Mouse (Mus musculus) forebrain, embryonic 11.5 days (tissue): ENCODE data around the gene Ehbp1. TPM values are rescaled to one million over a fixed set of nuclear protein-coding genes. Genes with fewer than 3 reads are reported as not detected.
A peak's percentile ranks its signal among the peaks of the same experiment; 100 is the strongest.

ENCODE experiments used
- ATAC-seq: fragments of 200-750 bp; cut with Nextera tagmentation; replicated peaks from 2 replicates; pipeline ENCODE4 v1.8.0; 2017; ENCODE audit warnings: moderate TSS enrichment; ENCODE audit not compliant: low FRiP score
- DNase-seq: peaks from one replicate; pipeline ENCODE4 v3.0.0-alpha.2; 2017; ENCODE audit warnings: low spot score
- H3K27ac ChIP-seq: fragments of 300-500 bp; sonication (generic); 2 replicates; pipeline ENCODE4 v1.5.1; 2014; ENCODE audit warnings: low read depth, low read length
- H3K27me3 ChIP-seq: fragments of 300-500 bp; sonication (generic); 2 replicates; pipeline ENCODE4 v1.6.1; 2014; ENCODE audit warnings: mild to moderate bottlenecking, low read length, mixed read lengths; ENCODE audit not compliant: control insufficient read depth, insufficient read depth
- H3K36me3 ChIP-seq: fragments of 300-500 bp; sonication (generic); 2 replicates; pipeline ENCODE4 v1.6.1; 2014; ENCODE audit warnings: mild to moderate bottlenecking, low read length, moderate library complexity, mixed read lengths; ENCODE audit not compliant: control insufficient read depth, insufficient read depth
- H3K4me1 ChIP-seq: fragments of 300-500 bp; sonication (generic); replicated peaks from 2 replicates; pipeline ENCODE4 v1.6.1; 2014; ENCODE audit warnings: low read length, mixed read lengths; ENCODE audit not compliant: control insufficient read depth, insufficient read depth
- H3K4me2 ChIP-seq: fragments of 300-500 bp; sonication (generic); 2 replicates; pipeline ENCODE4 v1.6.1; 2014; ENCODE audit warnings: low read depth, mild to moderate bottlenecking, low read length, moderate library complexity, mixed read lengths; ENCODE audit not compliant: severe bottlenecking
- H3K4me3 ChIP-seq: fragments of 300-500 bp; sonication (generic); 2 replicates; pipeline ENCODE4 v1.5.1; 2014; ENCODE audit warnings: low read depth, low read length
- H3K9ac ChIP-seq: fragments of 300-500 bp; sonication (generic); 2 replicates; pipeline ENCODE4 v1.6.1; 2014; ENCODE audit warnings: low read length
- H3K9me3 ChIP-seq: fragments of 300-500 bp; sonication (generic); 2 replicates; pipeline ENCODE4 v1.6.1; 2016; ENCODE audit warnings: low read length, mixed read lengths; ENCODE audit not compliant: control insufficient read depth
- WGBS: fragments of 180-500 bp; shearing (Covaris S2); extraction: QIAGEN DNeasy Blood & Tissue Kit; methylation state at CpG from one replicate; pipeline ENCODE4 v1.1.7; 2014; 5-methylcytosine and 5-hydroxymethylcytosine counted together
- polyA plus RNA-seq: library from polyadenylated mRNA; unstranded; fragments of >200 nt; fragmentation: Nextera tagmentation; extraction: Ambion mirVana; gene quantifications from 2 replicates; pipeline ENCODE4 v1.2.1, GENCODE M21; 2014

Gene Ehbp1
- polyA plus RNA-seq, 1 experiment from 2014 or later = 14.7 TPM

DNA sequence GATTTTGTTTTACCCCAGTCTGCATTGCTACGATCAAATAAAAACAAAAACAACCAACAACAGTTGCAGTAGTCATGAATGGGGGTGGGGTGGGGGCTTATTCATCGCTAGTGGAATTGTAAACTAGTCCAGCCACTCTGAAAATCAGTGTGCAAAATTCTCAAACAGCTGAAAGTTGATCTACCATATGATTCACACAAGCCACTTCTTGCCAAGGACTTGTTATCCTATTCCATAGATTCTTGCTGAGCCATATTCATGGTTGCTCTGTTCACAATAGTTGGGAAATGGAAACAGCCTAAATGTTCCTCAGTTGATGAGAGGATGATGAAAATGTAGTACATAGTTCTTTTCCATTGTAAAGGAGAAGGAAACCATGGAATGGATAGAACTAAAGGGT, 24.4 kb upstream of the Ehbp1 start:
- WGBS = 92% methylated on average over 2 of the region's 2 CpGs
- Histone ChIP-seq H3K9me3 (no peaks in the 10 kb centered on the region), H3K27ac (no peak overlapping the region), H3K4me3 (no peak overlapping the region), H3K4me1 (no peaks in the 10 kb centered on the region), H3K36me3 (no peaks in the 10 kb centered on the region), H3K27me3 (no peaks in the 10 kb centered on the region), H3K4me2 (no peak overlapping the region), H3K9ac (no peak overlapping the region)
- ATAC-seq (no peak), DNase-seq (no peak)

DNA sequence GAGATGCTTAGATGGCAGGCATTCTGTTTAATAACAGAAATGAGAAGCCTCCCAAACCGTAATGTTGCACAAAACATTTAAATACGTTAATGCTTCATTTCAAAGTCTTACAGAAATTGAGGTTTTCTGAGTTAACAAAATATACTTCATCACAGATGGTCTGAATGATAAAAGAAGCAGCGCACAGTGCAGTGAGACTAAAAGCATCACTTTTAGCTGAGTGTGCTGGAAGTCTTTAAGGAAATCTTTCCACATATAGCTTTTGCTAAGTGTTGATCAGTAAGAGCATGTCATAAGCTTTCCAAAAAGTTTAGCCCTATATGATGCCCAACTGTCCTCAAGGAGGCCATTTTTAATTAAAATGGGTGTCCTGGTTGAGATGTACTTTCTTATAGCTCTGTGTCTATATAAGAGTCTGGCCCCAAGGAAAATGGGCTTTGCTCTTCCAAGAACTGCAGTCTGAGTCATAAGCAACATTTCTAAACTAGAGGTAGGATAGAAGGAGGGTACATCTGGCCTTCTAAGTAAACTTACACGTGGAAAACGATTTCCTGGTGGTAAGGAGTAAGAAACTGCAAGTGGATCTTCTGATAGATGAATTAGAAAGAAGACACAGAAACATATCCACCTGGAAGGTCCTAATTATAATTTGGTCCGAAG, 12.0 kb upstream of the Ehbp1 start:
- 88% methylated on average over 6 of the region's 6 CpGs for WGBS
- Histone ChIP-seq H3K4me1 (no peaks in the 10 kb centered on the region), H3K27ac (no peak overlapping the region), H3K9me3 (no peaks in the 10 kb centered on the region), H3K36me3 (no peaks in the 10 kb centered on the region), H3K4me3 (no peak overlapping the region), H3K9ac (no peak overlapping the region), H3K27me3 (no peaks in the 10 kb centered on the region), H3K4me2 (no peak overlapping the region)
- no peak for ATAC-seq
- DNase-seq = no peak

DNA sequence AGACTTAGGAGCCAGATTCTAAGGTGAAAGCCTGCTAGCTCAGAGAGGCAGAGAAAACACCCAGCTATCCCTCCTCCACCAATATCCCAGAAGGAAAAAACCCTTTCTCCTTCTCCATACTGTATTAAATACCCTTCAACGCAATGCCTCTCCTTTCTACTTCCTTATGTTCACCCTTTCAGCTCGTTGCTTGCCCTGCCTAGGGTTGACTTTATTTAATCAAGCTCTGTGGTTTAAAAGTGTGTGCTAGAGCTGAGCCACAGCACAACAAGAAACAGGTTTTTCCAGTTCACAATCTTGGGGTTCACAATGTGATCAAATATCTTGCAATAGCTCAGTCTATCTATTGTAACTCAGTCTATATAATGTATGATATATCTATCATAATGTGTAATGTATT, 7.9 kb upstream of the Ehbp1 start:
- no peak overlapping the region for H3K4me3 ChIP-seq
- H3K9me3 ChIP-seq = no peaks in the 10 kb centered on the region
- H3K4me2 ChIP-seq = no peak overlapping the region
- DNase-seq = no peak
- H3K36me3 ChIP-seq = no peaks in the 10 kb centered on the region
- H3K9ac ChIP-seq = no peak overlapping the region
- H3K27ac ChIP-seq = no peak overlapping the region
- H3K4me1 ChIP-seq = peaks cover 3% of the 10 kb centered on the region; the same call in 1 of the 2 replicates
- H3K27me3 ChIP-seq = no peaks in the 10 kb centered on the region
- ATAC-seq = no peak
- 85% methylated on average over 2 of the region's 2 CpGs for WGBS

GRCm38 (mm10) chr11:22348536-22348910, 6.4 kb upstream of the Ehbp1 start:
- ATAC-seq = peak; percentile 99
- Histone ChIP-seq H3K4me2 (no peak overlapping the region), H3K4me3 (no peak overlapping the region), H3K9ac (no peak overlapping the region), H3K27ac (peak overlapping the region; percentile 71; the same call in 1 of the 2 replicates), H3K36me3 (no peaks in the 10 kb centered on the region), H3K9me3 (no peaks in the 10 kb centered on the region), H3K27me3 (no peaks in the 10 kb centered on the region), H3K4me1 (peaks cover 3% of the 10 kb centered on the region; the same call in 1 of the 2 replicates)
- WGBS = 0% methylated on average over 1 of the region's 1 CpGs
- DNase-seq = peak; percentile 86

DNA sequence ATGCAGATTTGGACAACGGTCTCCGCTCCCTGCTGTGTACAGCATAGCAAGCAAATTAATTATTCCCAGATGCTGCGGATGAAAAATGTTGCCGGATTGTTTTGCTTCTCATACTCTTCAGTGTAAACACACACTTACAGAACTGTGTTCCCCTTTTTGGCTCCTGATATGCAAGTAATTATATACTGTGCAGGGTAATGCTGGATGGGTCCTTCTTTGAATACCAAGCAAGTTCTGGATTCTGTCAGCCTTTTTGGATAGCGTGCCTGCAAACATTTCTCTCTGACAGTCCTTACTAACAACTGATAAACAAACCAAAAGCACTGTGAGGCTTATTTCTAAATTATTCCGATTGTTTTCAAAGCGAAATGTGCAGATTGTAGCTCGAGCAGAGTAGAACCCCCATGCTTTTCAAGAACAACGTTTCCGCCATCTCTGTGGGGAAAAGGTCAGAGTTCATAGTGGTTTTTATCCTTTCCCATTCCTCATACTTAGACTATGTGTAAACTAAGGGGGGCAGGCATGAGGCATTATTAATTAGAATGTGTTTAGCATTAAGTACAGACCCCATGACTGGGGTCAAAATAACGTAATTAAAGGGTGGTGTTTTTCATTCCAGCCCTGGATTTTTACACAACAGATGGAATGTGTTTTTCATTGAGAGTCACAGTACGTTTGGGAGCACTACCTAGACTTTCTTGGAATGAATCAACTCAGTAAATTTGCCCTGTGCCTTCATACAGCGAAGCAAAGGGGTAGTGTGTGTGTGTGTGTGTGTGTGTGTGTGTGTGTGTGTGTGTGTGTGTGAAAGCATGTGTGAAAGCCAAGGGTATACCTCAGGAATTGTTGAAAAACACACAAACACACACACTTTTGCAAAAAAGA, 5.8 kb upstream of the Ehbp1 start:
- H3K4me2 ChIP-seq = no peak overlapping the region
- H3K36me3 ChIP-seq = no peaks in the 10 kb centered on the region
- no peaks in the 10 kb centered on the region for H3K9me3 ChIP-seq
- H3K9ac ChIP-seq = no peak overlapping the region
- H3K27me3 ChIP-seq = no peaks in the 10 kb centered on the region
- no peak overlapping the region for H3K4me3 ChIP-seq
- H3K27ac ChIP-seq = peak overlapping the region; percentile 71
- no peak for DNase-seq
- WGBS = 28% methylated on average over 13 of the region's 13 CpGs
- peak; percentile 77 for ATAC-seq
- H3K4me1 ChIP-seq = peaks cover 3% of the 10 kb centered on the region; the same call in 1 of the 2 replicates

DNA sequence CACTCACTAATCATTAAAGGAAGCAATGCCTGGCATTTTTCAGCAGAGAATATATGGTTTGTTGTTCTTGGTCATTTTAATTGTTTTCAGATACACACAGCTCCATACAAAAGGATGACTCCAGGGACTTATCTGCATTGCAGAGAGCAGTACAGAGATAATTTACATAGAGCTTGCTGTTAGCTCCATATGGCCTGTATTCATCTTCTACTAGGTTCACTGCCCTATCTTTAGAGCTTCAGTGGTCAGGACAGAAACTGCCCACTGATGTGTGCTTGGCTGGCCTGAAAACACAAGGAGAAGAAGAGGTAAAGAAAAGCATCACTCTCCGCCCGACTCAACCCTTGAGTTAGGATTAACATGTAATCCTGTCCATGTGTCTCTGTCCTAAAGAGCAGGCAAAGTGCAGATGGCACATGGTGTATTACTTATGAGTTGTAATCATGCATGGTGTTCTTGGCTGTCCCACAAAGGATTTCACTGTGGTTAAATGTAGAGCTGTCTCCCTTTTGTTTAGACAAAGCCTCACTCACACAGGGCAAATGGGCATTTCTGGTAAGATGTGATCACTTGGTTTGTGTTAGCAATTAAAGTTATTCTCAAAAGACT, 14.7 kb downstream of the Ehbp1 start:
- no peak for DNase-seq
- no peak for ATAC-seq
- H3K4me3 ChIP-seq = no peak overlapping the region
- 75% methylated on average over 2 of the region's 2 CpGs for WGBS
- H3K9ac ChIP-seq = no peak overlapping the region
- H3K4me1 ChIP-seq = no peaks in the 10 kb centered on the region
- H3K27me3 ChIP-seq = no peaks in the 10 kb centered on the region
- H3K4me2 ChIP-seq = no peak overlapping the region
- H3K36me3 ChIP-seq = no peaks in the 10 kb centered on the region
- H3K9me3 ChIP-seq = no peaks in the 10 kb centered on the region
- no peak overlapping the region for H3K27ac ChIP-seq

DNA sequence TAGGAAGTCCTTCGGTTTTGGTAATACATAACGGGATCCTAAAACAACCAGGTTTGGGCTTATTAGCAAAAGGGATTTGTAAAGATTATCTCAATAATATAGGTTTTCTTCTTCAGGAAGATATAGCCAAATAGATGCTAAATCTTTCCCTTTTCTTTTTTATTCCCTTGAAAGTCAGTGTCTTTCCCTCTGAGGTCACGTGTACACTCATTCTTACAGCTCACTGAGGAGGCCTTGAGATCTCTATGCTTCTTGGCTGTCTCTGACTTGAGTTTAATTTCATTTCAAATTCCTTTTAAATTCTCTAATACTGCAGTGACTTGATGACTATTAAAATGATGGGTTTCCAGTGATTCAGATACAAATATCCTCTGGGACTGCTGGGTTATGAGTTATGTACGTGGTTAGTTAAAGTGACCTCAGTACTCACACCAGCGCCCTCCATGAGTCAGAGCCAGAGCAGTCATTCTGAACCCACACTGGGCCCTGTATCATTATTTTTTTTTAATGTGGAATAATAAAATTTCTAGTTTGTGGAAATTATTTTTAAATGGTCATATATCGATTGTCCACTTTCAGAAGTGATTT, 24.2 kb downstream of the Ehbp1 start:
- Histone ChIP-seq H3K27me3 (no peaks in the 10 kb centered on the region), H3K4me1 (no peaks in the 10 kb centered on the region), H3K36me3 (no peaks in the 10 kb centered on the region), H3K4me3 (no peak overlapping the region), H3K27ac (no peak overlapping the region), H3K9me3 (no peaks in the 10 kb centered on the region), H3K9ac (no peak overlapping the region), H3K4me2 (no peak overlapping the region)
- no peak for DNase-seq
- ATAC-seq = no peak
- 92% methylated on average over 6 of the region's 6 CpGs for WGBS

DNA sequence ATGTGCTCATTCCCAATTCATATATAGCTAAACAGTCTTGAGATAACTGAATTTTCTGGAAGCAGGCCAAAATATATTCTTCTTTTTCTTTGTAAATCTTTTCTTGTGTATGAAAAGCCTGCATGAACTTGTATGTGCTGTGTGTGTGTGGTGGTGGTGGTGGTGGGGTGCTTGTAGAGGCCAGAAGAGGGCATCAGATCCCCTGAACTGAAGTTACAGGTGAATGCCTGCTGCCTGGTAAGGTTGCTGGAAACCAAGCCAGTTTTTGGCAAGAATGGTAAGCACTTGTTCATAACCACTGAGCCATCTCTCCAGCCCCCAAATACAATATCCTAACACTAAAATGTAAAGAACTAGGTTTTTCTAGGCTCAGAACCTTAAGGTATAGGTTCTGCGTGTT, 26.3 kb downstream of the Ehbp1 start:
- Histone ChIP-seq H3K4me1 (no peaks in the 10 kb centered on the region), H3K4me3 (no peak overlapping the region), H3K4me2 (no peak overlapping the region), H3K9me3 (no peaks in the 10 kb centered on the region), H3K27ac (no peak overlapping the region), H3K27me3 (no peaks in the 10 kb centered on the region), H3K9ac (no peak overlapping the region), H3K36me3 (no peaks in the 10 kb centered on the region)
- ATAC-seq (no peak), DNase-seq (no peak)
- 93% methylated on average over 1 of the region's 1 CpGs for WGBS
